Mouse (Mus musculus) neural tube, embryonic 13.5 days (tissue): ENCODE measurements around the gene Ppard. TPM values are rescaled to one million over a fixed set of nuclear protein-coding genes. Genes with fewer than 3 reads are reported as not detected.
A peak's percentile ranks its signal among the peaks of the same experiment; 100 is the strongest.

Source experiments
- ATAC-seq: fragments of 200-750 bp; cut with Nextera tagmentation; 2 replicates; pipeline ENCODE4 v1.8.0; 2017; ENCODE audit warnings: low read depth, mild to moderate bottlenecking, moderate TSS enrichment, moderate library complexity
- H3K27ac ChIP-seq: fragments of 300-500 bp; sonication (generic); replicated peaks from 2 replicates; pipeline ENCODE4 v1.5.1; 2015; ENCODE audit warnings: moderate library complexity, mild to moderate bottlenecking, inconsistent platforms
- H3K27me3 ChIP-seq: fragments of 300-500 bp; sonication (generic); 2 replicates; pipeline ENCODE4 v1.6.1; 2015; ENCODE audit warnings: mild to moderate bottlenecking, inconsistent platforms
- H3K36me3 ChIP-seq: fragments of 300-500 bp; sonication (generic); 2 replicates; pipeline ENCODE4 v1.6.1; 2015; ENCODE audit warnings: mild to moderate bottlenecking, inconsistent platforms
- H3K4me1 ChIP-seq: fragments of 300-500 bp; sonication (generic); replicated peaks from 2 replicates; pipeline ENCODE4 v1.6.1; 2015; ENCODE audit warnings: inconsistent platforms
- H3K4me2 ChIP-seq: fragments of 300-500 bp; sonication (generic); 2 replicates; pipeline ENCODE4 v1.6.1; 2015; ENCODE audit warnings: inconsistent platforms, mild to moderate bottlenecking, moderate library complexity
- H3K4me3 ChIP-seq: fragments of 300-500 bp; sonication (generic); 2 replicates; pipeline ENCODE4 v1.5.1; 2015; ENCODE audit warnings: mild to moderate bottlenecking, inconsistent platforms
- H3K9ac ChIP-seq: fragments of 300-500 bp; sonication (generic); 2 replicates; pipeline ENCODE4 v1.6.1; 2015; ENCODE audit warnings: moderate library complexity, mild to moderate bottlenecking, inconsistent platforms
- H3K9me3 ChIP-seq: fragments of 300-500 bp; sonication (generic); 2 replicates; pipeline ENCODE4 v1.6.1; 2016; ENCODE audit warnings: inconsistent platforms
- WGBS: fragments of 180-500 bp; shearing (Covaris S2); methylation state at CpG from one replicate; pipeline ENCODE4 v1.1.7; 2015; 5-methylcytosine and 5-hydroxymethylcytosine counted together
- polyA plus RNA-seq: library from polyadenylated mRNA; unstranded; fragments of >200 nt; fragmentation: Nextera tagmentation; extraction: Ambion mirVana; gene quantifications from 2 replicates; pipeline ENCODE4 v1.2.1, GENCODE M21; 2015

Ppard gene
- polyA plus RNA-seq, 1 experiment from 2014 or later, result 2.6 TPM

DNA sequence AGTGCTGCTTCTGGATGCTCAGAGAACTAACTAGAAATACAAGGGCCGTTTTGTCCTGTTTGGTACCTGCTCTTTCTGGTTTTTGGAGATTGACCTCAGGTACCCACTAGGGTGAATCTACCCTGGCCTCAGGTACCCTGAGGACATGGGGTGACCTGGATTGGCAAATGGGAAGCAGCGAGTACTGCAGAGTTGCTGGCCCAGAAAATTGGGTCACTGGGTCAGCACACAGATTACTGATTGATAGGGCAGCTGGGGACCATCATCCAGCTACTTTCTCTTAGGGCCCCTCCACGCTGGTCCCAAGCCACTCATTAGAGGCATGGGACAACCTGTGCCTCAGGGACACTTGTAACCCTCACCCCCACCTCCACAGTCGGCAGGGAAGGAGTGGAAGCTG, 46.7 kb downstream of the Ppard start:
- ATAC-seq, result no peak; the same call in 1 of the 2 replicates
- Histone ChIP-seq H3K27me3 (no peaks in the 10 kb centered on the region), H3K9me3 (no peaks in the 10 kb centered on the region), H3K9ac (no peak overlapping the region), H3K27ac (no peak overlapping the region), H3K4me2 (no peak overlapping the region), H3K4me3 (no peak overlapping the region), H3K36me3 (no peaks in the 10 kb centered on the region), H3K4me1 (peaks cover 41% of the 10 kb centered on the region)
- 63% methylated on average over 4 of the region's 4 CpGs for WGBS

DNA sequence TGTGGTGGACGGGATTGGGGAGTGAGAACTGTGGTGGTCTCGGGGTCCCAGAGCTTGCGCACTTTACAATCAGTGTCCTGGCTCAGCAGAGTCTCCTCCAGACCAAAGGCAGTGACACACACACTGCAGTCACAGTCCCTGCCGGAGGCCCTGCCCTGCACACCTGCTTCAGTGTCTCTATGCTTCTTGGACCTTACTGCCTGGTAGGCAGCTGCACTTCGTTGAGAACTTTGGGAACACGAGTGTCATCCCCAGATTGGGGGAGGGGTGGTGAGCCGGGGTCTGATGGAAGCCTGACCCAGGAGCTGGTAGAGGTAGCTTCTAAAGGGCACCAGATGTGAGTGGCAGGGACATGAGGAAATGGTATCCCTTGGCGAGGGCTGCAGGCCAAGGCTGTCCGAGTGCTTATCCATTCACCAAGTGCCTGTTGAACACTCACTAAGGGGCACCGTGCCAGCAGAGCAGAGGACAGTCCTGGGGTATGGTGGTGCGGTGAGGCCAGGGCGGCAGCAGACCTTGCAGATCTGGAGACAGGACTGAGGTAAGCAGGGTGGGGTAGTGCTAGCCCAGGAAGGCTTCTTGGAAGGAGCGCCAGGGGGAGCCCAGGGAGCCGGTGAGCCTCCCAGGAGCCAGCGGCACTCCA, 47.4 kb downstream of the Ppard start:
- Histone ChIP-seq H3K4me2 (no peak overlapping the region), H3K4me1 (peaks cover 48% of the 10 kb centered on the region), H3K27me3 (no peaks in the 10 kb centered on the region), H3K9ac (no peak overlapping the region), H3K36me3 (no peaks in the 10 kb centered on the region), H3K27ac (no peak overlapping the region), H3K9me3 (no peaks in the 10 kb centered on the region), H3K4me3 (no peak overlapping the region)
- 77% methylated on average over 15 of the region's 15 CpGs for WGBS
- no peak for ATAC-seq

DNA sequence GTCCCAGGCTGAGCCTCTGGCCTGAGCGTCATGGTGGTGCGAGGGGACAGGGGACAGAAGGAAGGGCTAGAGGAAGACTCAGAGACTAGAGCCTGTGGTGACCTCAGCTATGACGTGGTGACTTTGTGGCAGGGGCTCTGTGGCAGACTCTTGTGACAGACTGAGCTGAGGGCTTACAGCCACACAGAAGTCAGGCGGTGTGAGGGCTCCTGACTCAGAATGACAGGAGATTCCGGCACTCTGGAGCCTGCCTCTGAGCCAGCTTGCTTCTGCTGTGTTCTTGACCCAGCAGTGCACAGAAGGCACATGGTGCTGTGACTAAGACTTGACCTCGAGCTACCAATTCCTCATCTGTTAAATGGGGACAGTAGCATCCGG, 47.9 kb downstream of the Ppard start:
- no peak for ATAC-seq
- WGBS, result 74% methylated on average over 7 of the region's 7 CpGs

DNA sequence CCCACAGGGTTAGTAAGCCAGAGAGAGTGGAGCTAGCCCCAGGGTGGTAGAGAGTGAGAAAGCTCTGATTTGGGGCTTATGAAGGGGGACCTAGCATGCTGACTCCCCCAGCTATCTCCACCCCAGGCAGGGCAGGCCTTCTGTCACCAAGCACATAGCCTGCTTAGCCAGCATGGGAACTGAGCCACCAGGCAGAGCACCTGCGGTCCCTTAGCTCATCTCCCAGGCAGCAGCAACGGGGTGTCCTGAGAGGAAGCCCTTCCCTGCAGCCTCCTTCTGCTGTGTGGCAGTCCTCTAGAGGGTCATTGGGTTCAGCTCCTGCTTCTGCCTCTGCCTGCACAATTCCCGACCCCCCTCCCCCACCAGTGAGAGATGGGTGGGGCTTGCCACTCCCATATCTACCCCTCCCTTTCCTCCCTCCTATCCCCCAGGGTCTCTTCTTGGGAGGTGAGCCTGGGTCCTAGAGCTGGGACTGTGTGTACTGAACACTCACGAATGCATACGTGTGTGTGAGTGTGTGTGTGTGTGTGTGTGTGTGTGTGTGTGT, 48.4 kb downstream of the Ppard start:
- H3K4me3 ChIP-seq, result no peak overlapping the region
- ATAC-seq, result no peak
- peaks cover 58% of the 10 kb centered on the region for H3K4me1 ChIP-seq
- no peak overlapping the region for H3K4me2 ChIP-seq
- H3K27ac ChIP-seq, result peak overlapping the region; percentile 28; the same call in 1 of the 2 replicates
- H3K27me3 ChIP-seq, result no peaks in the 10 kb centered on the region
- WGBS, result 32% methylated on average over 5 of the region's 5 CpGs
- H3K9ac ChIP-seq, result 0 out of 2 replicates have a peak overlapping the region, but pooled peaks have one; percentile 22
- H3K36me3 ChIP-seq, result no peaks in the 10 kb centered on the region
- H3K9me3 ChIP-seq, result no peaks in the 10 kb centered on the region

More for the DNA sequence above, 47.9 kb downstream of the Ppard start:
- Histone ChIP-seq H3K9ac (0 out of 2 replicates have a peak overlapping the region, but pooled peaks have one; percentile 22), H3K9me3 (no peaks in the 10 kb centered on the region), H3K27ac (peak overlapping the region; percentile 28; the same call in 1 of the 2 replicates), H3K4me3 (no peak overlapping the region), H3K4me1 (peaks cover 53% of the 10 kb centered on the region), H3K27me3 (no peaks in the 10 kb centered on the region), H3K36me3 (no peaks in the 10 kb centered on the region), H3K4me2 (no peak overlapping the region)

DNA sequence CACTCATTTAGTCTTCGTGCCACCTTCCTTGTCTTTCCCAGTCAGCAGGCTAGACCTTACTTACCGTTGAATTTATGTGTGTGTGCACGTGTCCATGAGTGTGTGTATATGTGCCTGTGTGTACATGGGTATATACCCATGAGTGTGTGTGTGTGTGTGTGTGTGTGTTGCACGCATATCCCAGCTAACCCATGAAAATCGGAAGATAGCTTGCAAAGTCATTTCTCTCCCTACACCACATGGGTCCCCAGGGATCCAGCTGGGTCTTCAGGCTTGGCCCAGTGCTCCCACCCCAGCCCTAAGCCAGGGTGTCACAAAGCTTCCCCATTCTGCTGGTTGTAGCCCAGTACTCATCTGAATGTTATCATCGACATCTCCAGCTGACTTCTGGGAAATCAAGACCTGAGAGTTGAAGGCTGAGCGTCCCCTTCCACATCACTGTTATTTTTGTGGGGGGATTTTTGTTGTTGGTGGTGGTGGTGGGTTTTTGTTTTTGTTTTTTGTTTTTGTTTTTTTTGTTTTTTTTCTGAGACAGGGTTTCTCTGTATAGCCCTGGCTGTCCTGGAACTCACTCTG, 49.5 kb downstream of the Ppard start:
- 91% methylated on average over 7 of the region's 7 CpGs for WGBS
- Histone ChIP-seq H3K9me3 (no peaks in the 10 kb centered on the region), H3K9ac (no peak overlapping the region), H3K36me3 (no peaks in the 10 kb centered on the region), H3K4me3 (no peak overlapping the region), H3K4me1 (peaks cover 67% of the 10 kb centered on the region), H3K4me2 (no peak overlapping the region), H3K27ac (no peak overlapping the region), H3K27me3 (no peaks in the 10 kb centered on the region)
- no peak for ATAC-seq

DNA sequence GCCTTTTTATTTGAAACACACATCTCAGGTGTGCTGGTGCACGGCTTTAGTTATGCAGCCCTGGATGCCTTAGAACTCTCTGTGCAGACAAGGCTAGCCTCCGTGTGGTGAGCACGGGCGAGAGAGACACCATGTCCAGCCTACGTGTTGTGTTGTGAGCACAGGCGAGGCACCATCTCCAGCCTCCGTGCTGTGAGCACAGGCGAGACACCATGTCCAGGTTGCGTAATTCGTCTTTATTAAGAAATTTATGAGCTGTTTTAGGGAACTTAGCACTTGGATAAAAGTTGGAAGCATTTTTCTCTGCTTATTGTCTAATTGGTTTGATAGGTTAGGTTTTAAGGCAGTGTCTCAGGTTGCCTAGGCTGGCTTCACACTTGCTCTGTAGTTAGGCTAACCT, 50.7 kb downstream of the Ppard start:
- H3K27me3 ChIP-seq, result no peaks in the 10 kb centered on the region
- no peak for ATAC-seq
- H3K4me3 ChIP-seq, result no peak overlapping the region
- no peak overlapping the region for H3K4me2 ChIP-seq
- no peaks in the 10 kb centered on the region for H3K9me3 ChIP-seq
- peaks cover 69% of the 10 kb centered on the region for H3K4me1 ChIP-seq
- WGBS, result 89% methylated on average over 10 of the region's 10 CpGs
- H3K9ac ChIP-seq, result no peak overlapping the region
- H3K36me3 ChIP-seq, result no peaks in the 10 kb centered on the region
- H3K27ac ChIP-seq, result no peak overlapping the region

DNA sequence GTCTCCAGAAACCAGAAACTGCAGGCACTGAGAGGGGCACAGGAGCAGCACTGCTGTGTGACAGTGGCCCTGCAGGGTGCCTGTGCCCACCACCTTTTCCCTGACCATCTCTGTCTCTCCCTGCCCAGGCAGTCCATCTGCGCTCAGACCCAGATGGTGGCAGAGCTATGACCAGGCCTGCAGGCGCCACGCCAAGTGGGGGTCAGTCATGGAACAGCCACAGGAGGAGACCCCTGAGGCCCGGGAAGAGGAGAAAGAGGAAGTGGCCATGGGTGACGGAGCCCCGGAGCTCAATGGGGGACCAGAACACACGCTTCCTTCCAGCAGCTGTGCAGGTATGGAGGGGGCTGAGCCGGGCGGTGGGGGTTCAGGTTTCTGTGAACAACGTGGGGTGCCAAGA, 53.6 kb downstream of the Ppard start:
- no peaks in the 10 kb centered on the region for H3K9me3 ChIP-seq
- no peaks in the 10 kb centered on the region for H3K36me3 ChIP-seq
- 0 out of 2 replicates have a peak overlapping the region, but pooled peaks have one; percentile 18 for H3K27ac ChIP-seq
- no peak overlapping the region for H3K4me2 ChIP-seq
- no peak overlapping the region for H3K4me3 ChIP-seq
- no peaks in the 10 kb centered on the region for H3K27me3 ChIP-seq
- 81% methylated on average over 10 of the region's 10 CpGs for WGBS
- peaks cover 46% of the 10 kb centered on the region for H3K4me1 ChIP-seq
- ATAC-seq, result no peak
- peak overlapping the region; percentile 9; the same call in 1 of the 2 replicates for H3K9ac ChIP-seq

DNA sequence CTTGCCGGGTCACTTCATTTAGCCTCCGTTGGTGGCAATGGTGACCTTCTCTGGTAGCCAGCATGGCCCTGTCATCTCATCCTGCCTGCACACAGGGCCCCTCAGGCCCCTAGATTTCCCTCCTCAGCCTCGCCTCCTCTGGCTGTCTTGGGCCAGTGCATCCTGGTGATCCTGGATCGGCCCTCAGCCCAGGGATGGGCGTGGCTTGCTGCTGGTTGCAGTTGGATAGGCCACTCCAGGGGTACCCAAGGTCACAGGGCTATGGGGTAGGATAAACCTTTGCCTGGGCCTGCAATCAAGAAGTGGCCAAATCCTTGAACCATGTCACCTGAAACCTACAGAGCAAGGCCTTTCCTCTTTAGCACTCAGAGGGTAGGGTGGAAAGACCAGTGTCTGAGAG, 54.5 kb downstream of the Ppard start:
- WGBS, result 53% methylated on average over 5 of the region's 5 CpGs
- Histone ChIP-seq H3K36me3 (no peaks in the 10 kb centered on the region), H3K9ac (no peak overlapping the region), H3K4me2 (no peak overlapping the region), H3K27me3 (no peaks in the 10 kb centered on the region), H3K4me1 (peaks cover 38% of the 10 kb centered on the region), H3K27ac (0 out of 2 replicates have a peak overlapping the region, but pooled peaks have one; percentile 18), H3K4me3 (no peak overlapping the region), H3K9me3 (no peaks in the 10 kb centered on the region)
- ATAC-seq, result no peak

DNA sequence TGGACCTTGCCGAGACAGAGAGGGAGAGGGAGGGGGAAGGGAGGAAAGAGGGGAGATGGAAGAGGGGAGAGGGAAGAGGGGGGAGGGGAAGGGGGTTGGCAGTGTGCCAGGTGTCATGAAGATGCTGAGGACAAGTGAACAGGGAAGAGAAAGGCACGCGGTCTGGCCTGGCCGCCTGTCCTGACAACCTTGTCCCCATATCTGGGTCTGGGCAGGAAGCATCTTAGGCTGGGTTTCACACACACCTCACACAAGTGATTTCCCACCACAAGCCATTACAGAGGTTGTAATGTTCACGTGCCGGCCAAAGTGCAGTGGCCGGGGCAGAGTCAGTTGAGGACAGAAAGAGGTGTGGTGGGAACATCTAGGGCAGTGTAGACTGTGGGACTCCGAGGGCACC, 55.1 kb downstream of the Ppard start:
- WGBS, result 58% methylated on average over 8 of the region's 8 CpGs
- Histone ChIP-seq H3K36me3 (no peaks in the 10 kb centered on the region), H3K4me2 (no peak overlapping the region), H3K27me3 (no peaks in the 10 kb centered on the region), H3K4me1 (peaks cover 37% of the 10 kb centered on the region), H3K4me3 (no peak overlapping the region), H3K9me3 (no peaks in the 10 kb centered on the region), H3K27ac (peak overlapping the region; percentile 18; the same call in 1 of the 2 replicates), H3K9ac (no peak overlapping the region)
- ATAC-seq, result peak; percentile 24; the same call in 1 of the 2 replicates

DNA sequence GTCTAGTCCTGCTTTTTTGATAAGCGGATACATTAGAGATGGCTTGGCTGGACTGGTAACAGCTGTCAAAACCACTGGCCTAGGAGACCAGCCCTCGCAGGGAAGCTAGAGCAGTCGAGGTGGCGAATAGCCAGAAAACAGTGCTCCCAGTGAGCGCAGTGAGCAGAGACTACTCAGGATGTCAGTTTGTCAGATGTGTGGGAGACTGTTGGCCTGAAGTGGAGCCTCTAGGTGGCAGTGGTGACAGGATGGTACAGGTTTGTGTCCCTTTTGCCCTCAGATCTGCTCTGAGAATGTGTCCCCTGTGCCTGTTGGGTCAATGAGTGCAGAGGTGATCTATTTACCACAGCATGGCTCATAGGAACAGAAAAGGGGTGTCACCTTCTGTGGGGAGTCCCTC, 55.5 kb downstream of the Ppard start:
- Histone ChIP-seq H3K27me3 (no peaks in the 10 kb centered on the region), H3K4me3 (no peak overlapping the region), H3K36me3 (no peaks in the 10 kb centered on the region), H3K4me1 (peaks cover 37% of the 10 kb centered on the region), H3K9me3 (no peaks in the 10 kb centered on the region), H3K9ac (no peak overlapping the region), H3K4me2 (no peak overlapping the region), H3K27ac (peak overlapping the region; percentile 13; the same call in 1 of the 2 replicates)
- no peak for ATAC-seq
- WGBS, result 66% methylated on average over 5 of the region's 5 CpGs

DNA sequence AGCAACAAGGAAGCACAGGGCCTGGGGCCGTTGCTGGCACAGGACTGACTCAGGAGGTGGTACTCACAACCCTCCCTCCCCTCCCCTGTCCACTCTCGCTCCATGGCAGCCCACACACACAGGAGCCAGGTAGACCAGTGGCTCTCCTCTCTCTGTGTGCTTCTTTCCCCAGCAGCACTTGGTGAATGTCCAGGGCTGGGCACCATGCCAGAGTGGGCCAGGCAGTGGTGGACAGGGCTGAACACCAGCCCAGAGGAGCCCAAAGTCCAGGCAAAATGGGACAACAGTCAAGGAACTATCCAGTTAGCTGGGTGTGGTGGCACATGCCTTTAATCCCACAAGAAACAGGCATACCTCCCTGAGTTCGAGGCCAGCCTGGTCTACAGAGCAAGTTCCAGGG, 57.8 kb downstream of the Ppard start:
- Histone ChIP-seq H3K4me2 (no peak overlapping the region), H3K9me3 (no peaks in the 10 kb centered on the region), H3K9ac (no peak overlapping the region), H3K27me3 (no peaks in the 10 kb centered on the region), H3K4me3 (no peak overlapping the region), H3K27ac (no peak overlapping the region), H3K4me1 (peaks cover 40% of the 10 kb centered on the region), H3K36me3 (no peaks in the 10 kb centered on the region)
- 77% methylated on average over 3 of the region's 3 CpGs for WGBS
- no peak for ATAC-seq

DNA sequence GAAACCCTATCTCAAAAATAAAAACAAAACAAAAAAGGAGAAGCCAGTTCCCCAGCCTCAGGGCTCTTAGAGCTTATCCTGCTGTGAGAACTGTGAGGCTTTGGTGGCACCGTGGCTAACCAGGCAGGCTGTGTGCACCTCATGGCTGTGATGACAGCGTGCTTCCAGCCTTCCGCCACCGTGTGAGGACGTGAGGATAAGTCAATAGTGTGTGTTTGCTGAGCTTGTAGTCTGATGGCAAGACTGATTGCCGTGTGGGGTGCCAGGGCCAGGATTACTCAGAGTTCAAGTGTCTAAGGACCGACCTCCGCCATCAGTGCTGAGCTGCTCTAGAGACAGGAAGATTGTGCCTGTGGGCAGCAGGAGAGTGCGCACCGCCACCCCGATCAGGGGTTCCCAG, 58.2 kb downstream of the Ppard start:
- 81% methylated on average over 11 of the region's 11 CpGs for WGBS
- H3K27ac ChIP-seq, result no peak overlapping the region
- peaks cover 40% of the 10 kb centered on the region for H3K4me1 ChIP-seq
- H3K27me3 ChIP-seq, result no peaks in the 10 kb centered on the region
- H3K36me3 ChIP-seq, result no peaks in the 10 kb centered on the region
- H3K4me2 ChIP-seq, result no peak overlapping the region
- H3K4me3 ChIP-seq, result no peak overlapping the region
- no peak overlapping the region for H3K9ac ChIP-seq
- no peaks in the 10 kb centered on the region for H3K9me3 ChIP-seq
- no peak for ATAC-seq
